Mouse (Mus musculus): ENCODE measurements around the gene Mars2. TPM values are rescaled to one million over a fixed set of nuclear protein-coding genes. Genes with fewer than 3 reads are reported as not detected.
A peak's percentile ranks its signal among the peaks of the same experiment; 100 is the strongest.

Gene Mars2
- polyA plus RNA-seq, 1 experiment from 2014 or later, result 1.7 TPM

DNA sequence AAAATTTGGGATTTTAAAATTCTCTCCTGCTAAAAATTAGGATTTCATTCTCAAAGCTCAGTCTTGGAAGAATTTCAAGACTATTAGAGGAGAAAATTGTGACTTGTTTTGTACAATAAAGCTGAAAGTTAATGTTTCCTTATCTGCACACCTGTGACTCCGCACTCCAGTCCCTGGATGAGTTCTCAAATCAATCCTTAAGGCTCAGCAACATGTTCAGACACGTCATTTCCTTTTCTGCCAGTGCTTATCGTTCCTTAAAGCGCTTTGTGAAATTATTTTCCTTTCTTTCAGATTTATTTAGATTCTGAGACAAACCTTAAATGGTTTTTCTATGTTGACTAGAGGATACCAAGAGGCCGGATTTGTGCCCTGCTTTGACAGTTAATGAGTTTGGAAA lies 490 bp upstream of the Mars2 start:
- no peak for ATAC-seq (ENCODE audit: low FRiP score, low TSS enrichment)
- H3K9me3 ChIP-seq (ENCODE audit: control insufficient read depth, low read length), result no peaks in the 10 kb centered on the region
- H3K4me2 ChIP-seq (replicated peaks; ENCODE audit: low read depth), result peak overlapping the region; percentile 93
- peaks cover 11% of the 10 kb centered on the region for H3K4me1 ChIP-seq (replicated peaks; ENCODE audit: control insufficient read depth, insufficient read depth)
- no peak for DNase-seq (ENCODE audit: low spot score)
- 17% methylated on average over 5 of the region's 5 CpGs for WGBS
- no peaks in the 10 kb centered on the region for H3K36me3 ChIP-seq (ENCODE audit: control insufficient read depth, insufficient read depth, low read length)
- H3K4me3 ChIP-seq (ENCODE audit: low read depth, low read length), result peak overlapping the region; percentile 75
- TF ChIP-seq EP300 (optimal IDR thresholded peaks at IDR 0.05), result no peak
- no peak for TF ChIP-seq CTCF (IDR thresholded peaks at IDR 0.05; ENCODE audit: low read depth)
- no peaks in the 10 kb centered on the region for H3K27me3 ChIP-seq (ENCODE audit: control insufficient read depth, insufficient read depth, low read length)
- no peak overlapping the region; the same call in 1 of the 2 replicates for H3K27ac ChIP-seq (replicated peaks)
- H3K9ac ChIP-seq (ENCODE audit: low read length), result peak overlapping the region; percentile 32; the same call in 1 of the 2 replicates

DNA sequence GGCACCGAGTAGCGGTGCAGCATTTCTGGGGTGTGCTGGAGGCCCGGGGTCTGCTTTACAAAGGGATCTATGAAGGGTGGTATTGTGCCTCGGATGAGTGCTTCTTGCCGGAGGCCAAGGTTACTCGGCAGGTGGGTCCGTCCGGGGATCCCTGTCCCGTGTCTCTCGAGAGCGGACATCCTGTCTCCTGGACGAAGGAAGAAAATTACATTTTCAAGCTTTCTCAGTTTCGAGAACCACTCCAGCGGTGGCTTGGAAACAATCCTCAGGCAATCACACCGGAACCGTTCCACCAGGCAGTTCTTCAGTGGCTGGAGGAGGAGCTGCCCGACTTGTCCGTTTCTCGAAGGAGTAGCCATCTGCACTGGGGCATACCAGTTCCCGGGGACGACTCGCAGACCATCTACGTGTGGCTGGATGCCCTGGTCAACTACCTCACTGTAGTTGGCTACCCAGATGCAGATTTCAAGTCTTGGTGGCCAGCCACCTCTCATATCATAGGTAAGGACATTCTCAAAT lies 725 bp downstream of the Mars2 start:
- Histone ChIP-seq H3K9me3 (ENCODE audit: control insufficient read depth, low read length) (no peaks in the 10 kb centered on the region), H3K9ac (ENCODE audit: low read length) (peak overlapping the region; percentile 79), H3K36me3 (ENCODE audit: control insufficient read depth, insufficient read depth, low read length) (no peaks in the 10 kb centered on the region), H3K4me3 (ENCODE audit: low read depth, low read length) (peak overlapping the region; percentile 75), H3K27me3 (ENCODE audit: control insufficient read depth, insufficient read depth, low read length) (no peaks in the 10 kb centered on the region), H3K4me1 (replicated peaks; ENCODE audit: control insufficient read depth, insufficient read depth) (peaks cover 11% of the 10 kb centered on the region), H3K4me2 (replicated peaks; ENCODE audit: low read depth) (peak overlapping the region; percentile 93), H3K27ac (replicated peaks) (peak overlapping the region; percentile 83)
- WGBS, result under 1% methylated on average over 23 of the region's 23 CpGs
- DNase-seq (ENCODE audit: low spot score), result peak; percentile 32
- no peak for ATAC-seq (ENCODE audit: low FRiP score, low TSS enrichment)
- TF ChIP-seq CTCF (IDR thresholded peaks at IDR 0.05; ENCODE audit: low read depth), result no peak

DNA sequence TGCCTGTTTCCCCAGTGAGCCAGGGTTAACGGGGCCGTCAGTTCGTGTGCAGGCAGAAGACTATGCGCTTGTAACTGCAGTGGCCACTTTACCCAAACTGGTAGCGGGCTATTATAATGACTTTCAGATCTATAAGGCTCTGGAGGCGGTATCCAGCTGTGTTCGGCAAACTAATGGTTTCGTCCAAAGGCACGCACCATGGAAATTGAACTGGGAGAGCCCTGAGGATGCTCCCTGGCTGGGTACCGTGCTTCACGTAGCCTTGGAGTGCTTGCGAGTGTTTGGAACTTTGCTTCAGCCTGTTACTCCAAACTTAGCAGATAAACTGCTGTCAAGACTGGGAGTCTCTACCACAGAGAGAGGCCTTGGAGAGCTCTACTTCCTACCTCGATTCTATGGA lies 1.5 kb downstream of the Mars2 start:
- DNase-seq (ENCODE audit: low spot score), result no peak
- no peak for ATAC-seq (ENCODE audit: low FRiP score, low TSS enrichment)
- Histone ChIP-seq H3K27ac (replicated peaks) (no peak overlapping the region), H3K9ac (ENCODE audit: low read length) (peak overlapping the region; percentile 79), H3K4me3 (ENCODE audit: low read depth, low read length) (peak overlapping the region; percentile 75), H3K4me2 (replicated peaks; ENCODE audit: low read depth) (peak overlapping the region; percentile 93), H3K36me3 (ENCODE audit: control insufficient read depth, insufficient read depth, low read length) (no peaks in the 10 kb centered on the region), H3K9me3 (ENCODE audit: control insufficient read depth, low read length) (no peaks in the 10 kb centered on the region), H3K4me1 (replicated peaks; ENCODE audit: control insufficient read depth, insufficient read depth) (peaks cover 11% of the 10 kb centered on the region), H3K27me3 (ENCODE audit: control insufficient read depth, insufficient read depth, low read length) (no peaks in the 10 kb centered on the region)
- WGBS, result 34% methylated on average over 13 of the region's 13 CpGs
- TF ChIP-seq EP300 (optimal IDR thresholded peaks at IDR 0.05), result no peak
- no peak for TF ChIP-seq CTCF (IDR thresholded peaks at IDR 0.05; ENCODE audit: low read depth)

DNA sequence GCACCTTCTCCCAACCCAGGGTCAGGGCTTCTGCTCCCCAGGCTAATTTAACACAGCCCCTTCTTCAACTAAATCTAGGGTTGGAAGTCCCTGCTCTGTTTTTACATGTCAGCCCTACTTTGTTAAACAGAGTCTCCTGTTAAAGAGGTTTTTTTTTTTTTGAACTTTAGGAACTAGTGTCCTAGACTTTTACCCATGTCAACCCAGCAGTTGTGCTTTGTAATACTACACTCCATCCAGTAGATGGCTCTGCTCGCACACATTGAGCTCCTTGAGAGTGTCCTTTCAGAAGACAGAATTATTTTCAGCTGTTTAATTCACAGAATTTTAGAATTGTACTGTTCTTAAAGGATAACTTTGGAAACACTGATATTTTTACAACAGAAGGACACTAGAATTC lies 2.3 kb downstream of the Mars2 start:
- Histone ChIP-seq H3K4me1 (replicated peaks; ENCODE audit: control insufficient read depth, insufficient read depth) (peaks cover 11% of the 10 kb centered on the region), H3K36me3 (ENCODE audit: control insufficient read depth, insufficient read depth, low read length) (no peaks in the 10 kb centered on the region), H3K9ac (ENCODE audit: low read length) (no peak overlapping the region), H3K4me3 (ENCODE audit: low read depth, low read length) (peak overlapping the region; percentile 75; the same call in 1 of the 2 replicates), H3K27ac (replicated peaks) (no peak overlapping the region), H3K4me2 (replicated peaks; ENCODE audit: low read depth) (peak overlapping the region; percentile 93), H3K27me3 (ENCODE audit: control insufficient read depth, insufficient read depth, low read length) (no peaks in the 10 kb centered on the region), H3K9me3 (ENCODE audit: control insufficient read depth, low read length) (no peaks in the 10 kb centered on the region)
- TF ChIP-seq EP300 (optimal IDR thresholded peaks at IDR 0.05), result no peak
- peak; percentile 88 for TF ChIP-seq CTCF (IDR thresholded peaks at IDR 0.05; ENCODE audit: low read depth)
- ATAC-seq (ENCODE audit: low FRiP score, low TSS enrichment) (no peak), DNase-seq (ENCODE audit: low spot score) (peak; percentile 31)
- 0% methylated on average over 1 of the region's 1 CpGs for WGBS

DNA sequence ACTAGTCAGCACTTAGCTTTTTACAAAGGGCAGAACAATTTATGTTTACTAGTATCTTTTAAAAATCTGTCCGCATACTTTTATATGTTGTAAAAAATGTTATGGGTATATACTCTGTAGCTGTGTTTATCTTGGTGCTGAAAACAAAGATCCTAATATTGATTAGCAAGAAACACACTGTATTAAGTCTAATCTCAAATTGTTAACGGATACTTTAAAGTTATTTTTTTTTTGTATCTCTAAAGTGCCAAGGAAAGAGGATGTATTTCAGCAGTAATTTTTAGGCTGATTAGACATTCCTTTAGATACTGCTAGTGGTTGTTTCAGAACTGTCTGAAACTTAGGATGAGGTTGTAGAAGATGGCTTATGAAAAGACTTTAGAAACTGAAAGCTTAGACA lies 9.4 kb downstream of the Mars2 start:
- Histone ChIP-seq H3K4me2 (replicated peaks; ENCODE audit: low read depth) (no peak overlapping the region), H3K27ac (replicated peaks) (no peak overlapping the region), H3K27me3 (ENCODE audit: control insufficient read depth, insufficient read depth, low read length) (no peaks in the 10 kb centered on the region), H3K9me3 (ENCODE audit: control insufficient read depth, low read length) (no peaks in the 10 kb centered on the region), H3K4me3 (ENCODE audit: low read depth, low read length) (no peak overlapping the region), H3K9ac (ENCODE audit: low read length) (no peak overlapping the region), H3K4me1 (replicated peaks; ENCODE audit: control insufficient read depth, insufficient read depth) (no peaks in the 10 kb centered on the region), H3K36me3 (ENCODE audit: control insufficient read depth, insufficient read depth, low read length) (no peaks in the 10 kb centered on the region)
- 75% methylated on average over 2 of the region's 2 CpGs for WGBS
- ATAC-seq (ENCODE audit: low FRiP score, low TSS enrichment) (no peak), DNase-seq (ENCODE audit: low spot score) (no peak)
- TF ChIP-seq CTCF (IDR thresholded peaks at IDR 0.05; ENCODE audit: low read depth) (no peak), EP300 (optimal IDR thresholded peaks at IDR 0.05) (no peak)

DNA sequence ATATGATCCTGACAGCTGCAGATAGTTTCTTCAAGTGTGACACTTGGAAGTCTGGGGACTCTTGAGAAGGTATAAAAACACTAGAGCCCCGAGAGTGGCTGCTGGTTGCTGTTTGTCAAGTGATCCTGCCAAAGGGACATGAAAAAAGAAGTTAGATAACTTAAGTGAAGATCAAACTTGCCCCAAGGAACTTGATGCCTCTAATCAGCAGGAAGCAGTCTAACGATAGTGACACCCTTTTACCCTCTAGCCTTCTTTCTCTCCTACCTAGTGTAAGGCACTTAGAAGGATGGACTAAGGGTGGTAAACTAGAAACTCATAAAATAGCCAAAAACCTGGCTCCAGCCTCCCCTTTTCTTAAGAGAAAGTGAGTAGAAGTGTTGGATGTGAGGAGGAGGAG lies 27.4 kb downstream of the Mars2 start:
- DNase-seq (ENCODE audit: low spot score), result no peak
- Histone ChIP-seq H3K9ac (ENCODE audit: low read length) (no peak overlapping the region), H3K27me3 (ENCODE audit: control insufficient read depth, insufficient read depth, low read length) (no peaks in the 10 kb centered on the region), H3K9me3 (ENCODE audit: control insufficient read depth, low read length) (no peaks in the 10 kb centered on the region), H3K4me3 (ENCODE audit: low read depth, low read length) (no peak overlapping the region), H3K36me3 (ENCODE audit: control insufficient read depth, insufficient read depth, low read length) (no peaks in the 10 kb centered on the region), H3K4me1 (replicated peaks; ENCODE audit: control insufficient read depth, insufficient read depth) (no peaks in the 10 kb centered on the region), H3K4me2 (replicated peaks; ENCODE audit: low read depth) (no peak overlapping the region), H3K27ac (replicated peaks) (no peak overlapping the region)
- no peak for TF ChIP-seq CTCF (IDR thresholded peaks at IDR 0.05; ENCODE audit: low read depth)
- no peak for TF ChIP-seq EP300 (optimal IDR thresholded peaks at IDR 0.05)
- ATAC-seq (ENCODE audit: low FRiP score, low TSS enrichment), result no peak
- WGBS, result 49% methylated on average over 2 of the region's 2 CpGs

Measured in stomach, postnatal 0 days (tissue).